ENCODE assay signal across 20 mouse cellular contexts in genomic region chr9:59337889-59338288, GRCm38 (mm10). TPM values are rescaled to one million over a fixed set of nuclear protein-coding genes. Genes with fewer than 3 reads are reported as not detected.
DNase-seq lines count a peak whose midpoint lies in the region.
"Had no signal": no experiment of that assay in that cellular context is flagged by ENCODE, and none has a peak within 500 bp of the region (broad histone marks: within the 10 kb centered on the region; RNA-seq: fewer than 3 reads in every experiment).

No protein-coding gene starts in this region.

- intact Hi-C loops in left cerebral cortex, postnatal 4 days (cut with DNase I), result no loop called here
- intact Hi-C loops in left cerebral cortex, postnatal 10 days (cut with DNase I), result no loop called here

- DNase-seq in 3T3-L1 (ENCODE audit: low read depth, low spot score) (peak; percentile 54), 416B (ENCODE audit: low read depth) (peak; percentile 29), adipocyte (ENCODE audit: low spot score) (no peak)
- DNase-seq in T-cell, adult 2 months (ENCODE audit: low spot score), result peak; percentile 4
- DNase-seq in induced T-regulatory cell, adult 2 months (ENCODE audit: low read depth), result peak; percentile 38
- DNase-seq in lung, adult 18-20 months, result no peak
- no peak for DNase-seq in left cerebral cortex, postnatal 4 days
- no peak for DNase-seq in left cerebral cortex, postnatal 10 days (ENCODE audit: extremely low spot score in 1 of 2, low spot score in 2 of 2)
- DNase-seq: adrenal gland, adult 2 months; adrenal gland, postnatal 14 days; B cell, adult 2 months; cerebellum, adult 18-20 months; cerebellum, adult 9-10 months; cerebellum, postnatal 14 days; forebrain, postnatal 0 days; gastrocnemius, postnatal 10 days; gastrocnemius, postnatal 36 days; heart, postnatal 10 days; heart, postnatal 36 days; kidney, adult 2 months had no signal

RNA-seq across cellular contexts. Expression of gene Bbs4, which starts 15.4 kb away (rescaled TPM):
- total RNA-seq in left cerebral cortex, postnatal 4 days (2021), result 10 to 100 TPM; 33.5 to 34.1 TPM
- 10 to 100 TPM; 38.5 to 39.5 TPM for total RNA-seq in left cerebral cortex, postnatal 10 days (2021)

RNA-seq across cellular contexts. Expression of gene Adpgk, which starts 46.5 kb away (rescaled TPM):
- 10 to 100 TPM; 19.4 to 21.7 TPM for total RNA-seq in left cerebral cortex, postnatal 4 days (2021)
- 10 to 100 TPM; 16.7 to 18.5 TPM for total RNA-seq in left cerebral cortex, postnatal 10 days (2021)

Comparison
In these comparisons a context has a peak if more than half of its experiments do, and no peak if none do; other contexts are left out.
1. DNase-seq: peak in 3T3-L1 (single experiment), 416B (single experiment), T-cell, adult 2 months (single experiment) and induced T-regulatory cell, adult 2 months (single experiment); none in adipocyte (single experiment), lung, adult 18-20 months (0 of 2), left cerebral cortex, postnatal 4 days (single experiment) and left cerebral cortex, postnatal 10 days (0 of 2).